Mouse (Mus musculus) left cerebral cortex, postnatal 25 days (tissue): ENCODE measurements around the gene Megf11. TPM values are rescaled to one million over a fixed set of nuclear protein-coding genes. Genes with fewer than 3 reads are reported as not detected.
"Not testable (repeated sequence)": the region's sequence is repeated elsewhere in the genome, so short reads cannot be mapped to it uniquely, and the experiment has no call there.

Experiments used
- DNase-seq, 2 experiments: peaks; one replicate each; pipeline ENCODE4 v3.0.0; 2022; ENCODE audit warnings: low spot score in 2 of 2, mixed read lengths in 1 of 2
- intact Hi-C: fragments of 180-260 bp; cut with DNase I; formaldehyde crosslinking; loops from one replicate; pipeline ENCODE4 v1.15.1; 2025
- total RNA-seq, 2 experiments: library from RNA; stranded (reverse); gene quantifications; 2 replicates each; pipeline ENCODE4 v1.2.3; 2021

The Megf11 gene
- total RNA-seq, 2 experiments from 2014 or later = 12.9 to 15.2 TPM

DNA sequence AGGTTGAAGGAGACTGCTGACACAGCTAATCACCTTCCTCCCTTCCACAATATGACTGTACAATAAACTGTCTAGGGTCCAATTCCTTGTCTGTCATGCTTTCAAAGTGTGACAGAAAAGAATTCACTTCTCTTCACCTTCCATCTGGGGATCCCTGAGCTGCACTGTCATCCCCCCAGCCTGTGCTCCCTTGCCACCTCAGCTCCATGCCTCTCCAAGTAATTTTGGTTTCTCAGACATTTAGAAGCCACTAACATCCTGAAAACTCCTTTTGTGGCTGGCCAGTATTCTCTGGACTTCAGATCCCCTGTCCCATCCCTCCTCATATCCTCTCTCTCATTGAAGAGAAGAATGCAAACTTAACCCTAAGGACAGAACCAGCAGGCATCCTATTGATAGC, 317.0 kb downstream of the Megf11 start:
- no peak for DNase-seq
- intact Hi-C loops = no loop called here

DNA sequence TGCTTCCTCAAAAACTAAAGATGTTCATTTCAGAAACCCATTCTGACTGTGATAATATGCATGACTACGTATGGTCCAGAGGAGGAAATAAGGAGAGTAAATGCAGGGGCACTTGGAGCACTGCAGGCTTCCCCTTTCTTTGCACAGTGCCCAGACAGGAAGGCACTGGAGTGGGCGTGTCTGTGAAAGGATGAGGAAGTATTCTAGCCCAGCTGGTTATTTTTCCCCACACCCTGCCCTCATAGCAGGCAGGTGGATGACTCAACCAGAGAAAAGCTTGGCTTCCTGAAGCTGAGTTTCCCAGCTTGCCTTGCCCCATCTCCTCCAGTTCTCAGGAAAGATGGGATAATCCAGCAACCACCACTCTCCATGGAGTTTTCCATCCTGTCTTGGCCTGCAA, 317.5 kb downstream of the Megf11 start:
- DNase-seq = peak; percentile 32 to 75
- intact Hi-C loops = no loop called here

DNA sequence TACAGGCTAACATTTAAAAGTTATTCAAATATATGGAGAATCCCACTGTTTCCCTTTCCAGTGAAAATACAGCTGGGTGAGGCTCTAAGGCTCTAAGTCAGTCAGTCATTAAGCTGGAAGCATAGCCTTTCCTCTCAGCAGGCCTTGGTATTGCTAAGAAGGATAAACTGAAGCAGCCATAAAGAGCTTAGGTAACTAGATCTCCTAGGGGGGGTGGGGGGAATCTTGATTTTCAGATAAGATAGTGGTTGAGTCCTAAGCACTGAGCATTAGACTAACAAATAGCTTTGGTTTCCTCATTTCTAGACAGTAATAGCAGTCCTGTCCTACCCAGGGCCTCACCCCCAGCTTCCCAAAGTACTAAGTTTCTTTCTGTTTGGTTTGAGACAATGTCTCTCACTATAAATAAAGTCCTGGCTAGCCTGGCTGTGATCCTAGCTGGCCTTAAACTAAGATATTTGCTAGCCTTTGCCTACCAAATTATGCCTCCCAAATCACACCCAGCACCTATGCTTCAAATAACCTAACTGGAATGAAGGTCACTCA, 318.1 kb downstream of the Megf11 start:
- no peak for DNase-seq
- intact Hi-C loops = no loop called here

DNA sequence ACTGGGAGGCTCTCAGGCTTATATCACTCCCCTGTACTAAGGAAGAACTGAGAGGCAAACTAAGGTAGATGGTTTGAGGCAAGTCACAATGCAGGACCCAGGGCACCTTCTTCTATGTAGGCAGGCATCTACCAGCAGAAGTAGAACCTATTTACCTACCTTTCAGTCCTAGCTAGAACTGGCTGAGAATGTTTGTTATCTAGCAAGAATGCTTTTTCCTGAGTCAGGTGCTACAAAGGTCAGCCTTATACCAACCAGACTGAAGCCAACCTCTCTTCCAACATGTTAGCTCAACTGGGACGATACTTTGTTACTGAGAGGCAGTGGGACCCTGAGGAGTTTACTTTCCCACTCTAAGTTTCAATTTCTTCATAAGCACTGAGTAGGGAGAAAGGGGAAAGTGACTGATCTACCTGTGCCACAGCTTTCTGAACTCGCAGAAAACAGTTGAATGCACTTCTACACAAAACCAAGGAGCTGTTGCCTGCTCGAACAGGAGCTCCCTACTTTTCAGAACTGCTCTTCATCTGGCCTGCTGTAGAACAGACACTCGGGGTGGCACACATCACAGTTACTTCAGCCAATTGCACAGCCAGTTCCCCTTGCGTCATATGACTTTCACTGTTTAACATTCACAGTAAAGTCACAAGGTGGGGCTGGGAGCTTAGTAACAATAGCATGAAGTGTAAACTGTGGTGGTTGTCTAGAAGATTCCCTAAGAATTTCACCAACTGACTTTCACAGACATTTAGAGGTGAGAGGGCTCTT, 318.8 kb downstream of the Megf11 start:
- intact Hi-C loops = no loop called here
- DNase-seq = no peak

DNA sequence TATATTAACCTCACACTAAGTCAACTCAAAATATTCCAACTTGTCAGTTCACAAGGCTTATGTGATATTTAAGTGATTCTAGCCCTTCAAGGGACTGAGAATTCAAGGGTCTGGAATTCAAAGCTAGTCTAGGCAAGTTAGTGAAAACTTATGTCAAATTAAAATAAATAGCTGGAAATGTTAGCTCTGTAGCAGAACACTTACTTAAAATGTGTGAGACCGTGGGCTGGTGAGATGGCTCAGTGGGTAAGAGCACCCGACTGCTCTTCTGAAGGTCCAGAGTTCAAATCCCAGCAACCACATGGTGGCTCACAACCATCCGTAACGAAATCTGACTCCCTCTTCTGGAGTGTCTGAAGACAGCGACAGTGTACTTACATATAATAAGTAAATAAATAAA, 324.9 kb downstream of the Megf11 start:
- DNase-seq, intact Hi-C loops: not testable (repeated sequence)

DNA sequence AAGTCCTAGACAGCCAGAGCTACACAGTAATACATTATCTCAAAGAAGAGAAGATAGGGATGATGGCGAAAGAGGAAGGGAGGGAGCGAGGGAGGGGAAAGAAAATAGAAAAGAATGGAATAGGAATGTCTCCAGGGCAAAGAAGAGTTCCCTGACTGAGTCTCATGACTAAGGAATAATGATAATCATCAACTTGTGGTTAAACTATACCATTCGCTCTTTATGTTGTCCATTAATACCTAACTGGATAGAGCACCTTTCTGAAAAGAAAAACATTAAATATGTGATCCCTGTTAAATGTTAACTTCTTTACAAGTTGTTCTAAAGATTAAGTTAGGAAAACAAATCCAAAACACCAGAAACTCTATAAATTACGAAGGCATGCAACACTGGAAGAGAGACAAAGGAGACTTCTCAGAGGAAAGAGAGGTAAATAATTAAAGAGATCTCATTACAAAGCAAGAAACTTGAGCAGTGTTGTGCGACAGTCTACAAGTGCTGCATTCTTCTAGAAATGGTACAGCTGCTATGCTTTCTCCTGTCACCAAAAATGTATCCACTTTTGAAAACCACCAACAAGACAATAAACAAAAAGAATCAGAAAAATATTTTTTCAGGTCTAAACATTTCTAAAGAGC, 334.2 kb downstream of the Megf11 start:
- intact Hi-C loops = no loop called here
- no peak for DNase-seq

DNA sequence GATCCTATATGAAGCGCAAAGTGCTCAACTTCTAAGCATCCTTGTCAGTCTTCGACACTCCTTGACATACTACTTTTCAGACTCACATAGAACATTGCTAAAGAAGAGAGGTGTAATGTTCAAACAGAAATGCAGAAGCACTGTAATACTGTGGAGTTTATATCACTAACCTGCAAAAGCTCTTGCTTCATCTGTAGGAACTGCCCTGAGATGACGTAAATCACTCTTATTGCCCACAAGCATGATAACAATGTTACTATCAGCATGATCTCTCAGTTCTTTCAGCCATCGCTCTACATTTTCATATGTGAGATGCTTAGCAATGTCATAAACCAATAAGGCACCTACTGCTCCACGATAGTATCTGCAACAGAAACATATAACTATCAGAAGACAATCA, 341.0 kb downstream of the Megf11 start:
- no peak for DNase-seq
- intact Hi-C loops = no loop called here

DNA sequence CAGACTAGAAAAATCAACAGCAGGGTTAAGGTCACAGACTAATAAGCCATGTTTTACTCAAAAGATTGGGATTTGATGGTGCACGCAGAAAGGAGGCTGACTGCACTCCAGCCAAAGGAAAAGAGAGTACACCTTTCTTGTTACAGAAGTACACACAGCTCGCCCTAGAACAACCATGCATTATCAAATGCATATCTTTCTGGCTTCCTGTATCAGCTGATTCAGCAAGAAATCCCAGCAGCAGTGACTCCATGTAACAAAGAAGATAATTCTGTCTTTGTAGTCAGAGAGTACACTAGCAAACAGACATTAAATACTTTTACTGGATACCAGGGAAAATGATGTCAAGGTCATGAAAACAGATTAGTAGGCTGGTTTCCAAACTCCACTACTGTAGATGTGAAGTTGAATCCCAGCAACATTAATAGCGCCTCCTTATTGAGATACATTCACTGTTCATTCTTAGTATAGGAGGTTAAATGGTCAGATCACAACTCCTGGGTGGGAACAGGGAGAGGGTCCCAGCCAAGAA, 345.7 kb downstream of the Megf11 start:
- intact Hi-C loops = no loop called here

DNA sequence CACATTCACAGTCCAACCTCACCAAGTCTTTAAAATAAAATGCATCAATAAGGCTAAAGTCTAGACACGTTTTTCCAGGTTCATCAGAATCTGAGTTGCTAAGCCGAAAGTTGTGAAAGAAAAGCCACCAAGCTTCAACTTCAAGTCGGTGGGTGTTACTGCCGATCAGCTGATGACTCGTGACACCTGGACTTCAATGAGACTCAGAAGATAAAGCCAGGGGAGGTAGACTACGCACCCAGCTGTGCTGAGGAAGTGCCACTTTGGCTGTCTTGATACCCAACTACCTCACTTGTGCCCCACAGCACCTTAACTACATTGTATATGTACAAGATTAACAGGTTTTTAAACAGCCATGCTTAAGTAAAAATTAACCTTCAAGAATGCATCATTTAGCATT, 348.7 kb downstream of the Megf11 start:
- intact Hi-C loops = no loop called here

More for the DNA sequence above, 345.7 kb downstream of the Megf11 start:
- DNase-seq = no peak

DNA sequence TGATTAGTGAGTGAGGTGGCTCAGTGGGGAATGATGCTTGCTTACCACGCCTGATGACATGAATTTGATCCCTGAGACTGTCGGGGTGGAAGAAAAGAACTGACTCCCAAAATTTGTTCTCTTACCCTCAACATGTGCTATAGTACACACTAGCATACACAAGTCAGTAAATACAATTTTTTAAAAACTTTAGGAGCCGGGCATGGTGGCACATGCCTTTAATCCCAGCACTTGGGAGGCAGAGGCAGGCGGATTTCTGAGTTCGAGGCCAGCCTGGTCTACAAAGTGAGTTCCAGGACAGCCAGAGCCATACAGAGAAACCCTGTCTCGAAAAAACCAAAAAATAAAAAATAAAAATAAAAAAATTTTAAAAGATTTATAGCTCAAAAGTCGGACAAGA, 349.6 kb downstream of the Megf11 start:
- DNase-seq, intact Hi-C loops: not testable (repeated sequence)

More for the DNA sequence above, 348.7 kb downstream of the Megf11 start:
- DNase-seq = no peak

DNA sequence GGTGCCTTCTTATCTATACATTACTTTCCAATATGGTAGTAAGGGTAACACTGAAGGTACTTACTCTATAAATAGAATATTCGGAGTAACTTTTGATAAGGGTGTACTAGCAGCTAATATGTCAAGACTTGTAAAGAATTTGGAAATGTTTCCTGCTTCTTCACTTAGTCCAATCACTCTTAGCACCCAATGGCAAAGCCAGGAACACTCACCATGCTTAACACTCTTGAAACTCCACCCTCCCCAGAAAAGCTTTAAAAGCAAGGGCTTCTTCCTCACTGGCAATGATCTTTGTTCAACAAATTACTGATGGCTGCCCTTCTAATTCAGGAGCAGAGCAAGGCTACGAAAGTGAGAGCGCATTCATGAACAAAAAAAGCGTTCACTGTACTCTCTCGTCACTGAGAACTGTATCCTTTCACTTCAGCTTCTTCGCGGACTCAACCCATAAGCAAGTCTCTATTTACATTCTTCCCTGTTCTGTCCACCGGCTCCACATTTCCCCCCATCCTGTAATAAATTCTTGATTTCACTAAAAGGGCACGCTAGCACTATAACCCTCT, 350.7 kb downstream of the Megf11 start:
- intact Hi-C loops = loop anchor here (2.0 kb wide), 2 partner anchors 75 to 395 kb away; partner anchors contain the start of genes Dennd4a and Dis3l
- DNase-seq = no peak

DNA sequence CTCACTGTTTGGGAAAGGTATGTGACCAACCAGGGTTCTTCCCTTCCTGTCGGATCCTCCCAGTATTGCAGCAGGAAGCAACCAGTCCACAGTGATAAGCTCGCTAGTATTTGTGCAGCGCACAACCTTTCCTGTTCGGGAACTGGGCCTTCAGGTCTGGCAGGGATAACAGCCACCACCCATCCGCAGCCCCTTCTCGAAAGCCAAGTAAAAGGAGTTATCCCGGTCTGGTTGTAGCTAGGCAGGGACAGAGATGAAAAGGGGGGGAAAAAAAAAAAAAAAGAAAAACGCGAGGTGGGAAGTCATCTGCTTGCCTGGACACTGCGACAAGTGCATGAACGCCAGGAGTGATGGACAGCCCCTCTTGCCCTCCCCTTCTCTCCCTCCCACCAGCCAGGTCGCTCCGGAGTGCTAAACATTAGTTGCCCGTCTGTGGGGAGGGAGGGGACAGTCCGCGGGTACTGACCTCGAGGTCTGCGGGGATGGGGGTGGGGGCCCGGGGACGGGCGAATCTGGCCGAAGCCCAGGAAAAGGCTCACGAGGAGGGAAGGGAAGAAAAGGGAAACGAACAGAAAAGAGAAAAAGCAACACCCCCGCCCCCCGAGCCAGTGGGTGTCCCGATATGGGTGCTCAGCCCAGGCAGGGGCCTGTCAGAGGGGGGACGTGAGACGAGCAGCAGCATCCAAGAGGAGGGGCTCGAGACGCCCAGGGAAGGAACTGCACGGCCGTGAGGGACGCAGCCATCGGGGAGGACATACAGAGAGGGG, 351.4 kb downstream of the Megf11 start:
- peak; percentile 42 to 64 for DNase-seq
- intact Hi-C loops = loop anchor here (2.0 kb wide), 2 partner anchors 74 to 396 kb away; partner anchors contain the start of genes Dennd4a and Dis3l

DNA sequence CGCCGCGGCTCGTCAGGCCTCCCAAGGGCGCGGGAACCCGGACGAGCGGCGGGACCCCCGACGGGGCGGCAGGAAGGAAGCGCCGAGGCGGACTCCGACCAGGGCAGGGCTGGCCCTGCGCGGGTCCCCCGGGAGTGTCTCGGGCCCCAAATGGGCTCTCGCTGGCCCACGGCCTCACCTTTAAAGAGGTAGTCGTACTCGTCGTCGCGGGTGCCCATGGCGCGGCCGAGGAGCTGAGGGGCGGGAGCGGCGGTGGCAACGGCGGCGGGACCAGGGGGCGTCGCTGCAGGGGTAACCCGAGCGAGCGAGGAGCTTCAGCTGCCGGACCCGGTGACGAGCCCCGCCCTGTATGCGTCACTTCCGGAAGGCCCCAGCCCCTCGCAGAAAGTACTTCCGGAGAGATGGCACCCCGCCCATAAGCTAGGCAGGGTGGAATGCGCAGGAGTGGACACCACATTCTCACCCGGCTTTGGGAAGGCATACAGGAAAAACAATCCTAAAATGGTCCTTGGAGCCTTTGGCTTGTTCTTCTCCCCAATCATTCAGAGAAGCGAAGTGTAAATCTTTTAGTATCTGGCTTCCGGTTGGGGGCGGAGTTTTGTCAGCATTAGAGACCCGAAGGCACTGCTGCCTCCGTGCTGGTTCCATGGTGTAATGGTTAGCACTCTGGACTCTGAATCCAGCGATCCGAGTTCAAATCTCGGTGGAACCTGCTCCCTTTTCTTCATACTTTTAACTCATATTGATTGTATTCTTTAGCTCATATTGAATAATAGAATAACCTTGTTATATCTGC, 352.2 kb downstream of the Megf11 start, which contains the start of gene Rab11a:
TSS of gene Rab11a (minus strand) at position 353 of the 796 bp plus-strand sequence.
- intact Hi-C loops = loop anchor here (2.0 kb wide), 2 partner anchors 73 to 397 kb away; partner anchors contain the start of genes Dennd4a and Dis3l
- peak; percentile 96 to 97 for DNase-seq

DNA sequence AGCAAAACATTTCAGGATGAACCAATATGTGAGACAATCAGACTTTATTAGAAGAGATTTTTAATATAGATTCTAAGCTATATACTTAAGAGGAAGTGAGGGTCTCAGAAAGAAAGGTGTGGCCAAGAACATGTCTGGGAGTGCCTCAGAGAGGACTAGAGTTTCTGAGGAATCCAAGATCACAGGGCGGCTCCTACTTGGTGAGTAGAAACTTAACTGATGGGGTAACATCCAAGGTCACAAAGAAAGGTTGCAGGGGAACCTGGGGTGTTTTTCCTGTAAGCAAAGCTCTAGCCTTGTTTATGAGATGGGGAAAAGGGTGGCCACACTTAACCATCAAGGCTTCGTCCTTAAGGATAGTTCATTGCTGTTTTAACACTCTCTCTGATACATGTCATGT, 353.6 kb downstream of the Megf11 start:
- intact Hi-C loops = no loop called here
- DNase-seq = no peak

DNA sequence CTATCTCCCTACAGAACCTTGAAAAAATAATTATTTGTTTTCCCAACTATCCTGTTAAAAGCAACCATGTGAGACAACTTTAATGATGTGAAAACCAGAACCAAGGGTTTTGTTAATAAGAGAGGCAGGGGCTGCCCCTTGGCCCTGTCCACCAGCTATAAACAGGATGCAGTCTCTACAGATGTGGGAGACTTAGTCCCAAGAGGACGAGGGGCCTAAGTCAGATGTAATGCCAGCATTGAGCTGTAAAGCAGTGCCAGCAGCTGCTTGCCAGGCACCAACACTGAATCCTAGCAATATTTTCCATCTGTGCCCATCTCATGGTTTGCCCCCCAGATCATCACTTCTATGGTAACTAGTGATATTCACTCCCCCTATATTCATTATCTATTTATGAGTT, 357.0 kb downstream of the Megf11 start:
- intact Hi-C loops = no loop called here
- no peak for DNase-seq

DNA sequence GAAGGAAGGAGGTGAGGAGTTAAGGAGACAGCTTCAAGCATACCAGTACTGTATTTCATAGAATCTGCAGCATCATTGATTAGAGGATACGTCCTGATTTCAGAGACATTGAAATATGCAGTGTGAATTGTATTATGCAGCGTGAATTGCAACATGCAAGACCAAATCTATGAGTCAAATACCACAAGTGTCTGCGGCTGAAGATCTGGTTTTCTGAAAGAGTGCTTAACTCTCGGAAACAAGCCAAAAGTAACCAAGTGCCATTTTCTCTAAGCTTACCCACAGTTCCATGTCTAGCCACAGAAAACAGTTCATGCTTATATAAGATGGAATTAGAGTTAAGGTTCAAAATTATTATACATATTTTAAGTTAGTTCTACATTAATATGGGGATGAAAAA, 362.3 kb downstream of the Megf11 start:
- DNase-seq = no peak
- intact Hi-C loops = no loop called here

DNA sequence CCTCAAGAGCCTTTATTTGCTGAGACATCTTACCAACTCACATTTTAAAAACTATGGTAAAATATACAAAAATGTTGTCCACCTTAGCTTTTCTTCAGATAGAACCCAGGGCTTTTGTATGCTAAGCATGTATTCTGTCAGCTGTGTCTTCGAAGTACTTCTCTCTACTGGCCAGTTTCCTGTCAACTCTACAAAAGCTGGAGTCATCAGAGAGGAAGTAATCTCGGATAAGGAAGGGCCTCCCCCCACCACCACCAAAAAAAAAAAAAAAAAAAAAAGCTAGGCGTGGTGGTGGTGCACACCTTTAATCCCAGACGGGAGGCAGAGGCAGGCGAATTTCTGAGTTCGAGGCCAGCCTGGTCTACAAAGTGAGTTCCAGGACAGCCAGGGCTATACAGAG, 363.9 kb downstream of the Megf11 start:
- no peak for DNase-seq

DNA sequence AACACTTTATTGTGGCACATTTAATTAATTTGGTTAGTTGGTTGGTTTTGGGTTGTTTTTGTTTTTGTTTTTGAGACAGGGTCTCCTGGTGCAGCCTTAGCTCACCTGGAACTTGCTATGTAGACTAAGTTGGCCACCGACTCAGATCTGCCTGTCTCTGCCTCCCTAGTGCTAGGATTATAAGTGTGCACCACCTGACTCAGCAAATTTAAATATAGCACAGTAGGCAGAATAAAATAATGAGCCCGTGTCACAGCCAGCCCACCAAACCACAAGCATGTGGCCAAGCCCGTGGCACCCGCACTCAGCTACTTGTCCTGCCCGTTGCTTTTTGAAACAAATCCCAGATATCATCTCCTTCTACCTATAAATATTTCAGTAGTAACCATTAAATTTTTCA, 367.1 kb downstream of the Megf11 start:
- DNase-seq = no peak
- intact Hi-C loops = no loop called here

More for the DNA sequence above, 363.9 kb downstream of the Megf11 start:
- intact Hi-C loops = no loop called here

DNA sequence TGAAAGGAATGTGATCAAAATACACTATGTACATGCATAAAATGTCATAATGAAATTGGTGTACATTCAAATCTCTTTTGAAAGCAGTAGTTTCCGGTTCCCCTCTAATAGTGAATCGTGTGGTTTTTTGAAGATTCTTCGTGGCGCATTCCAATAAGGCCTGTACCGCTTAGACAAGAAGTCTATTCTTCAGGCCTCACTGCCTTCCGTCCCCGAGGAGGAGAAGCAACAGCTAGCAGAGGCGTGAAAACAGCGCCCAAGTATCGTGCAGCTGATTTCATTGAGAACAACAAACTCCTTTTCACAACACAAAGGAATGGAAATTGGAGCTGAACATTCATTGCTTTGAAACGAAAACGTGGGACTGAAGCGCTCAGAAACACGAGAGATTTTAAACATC, 372.6 kb downstream of the Megf11 start:
- DNase-seq = no peak

More for the DNA sequence above, 372.6 kb downstream of the Megf11 start:
- intact Hi-C loops = no loop called here
